Mouse (Mus musculus) thymus, adult 2 months (tissue): ENCODE data around the gene Bahd1. TPM values are rescaled to one million over a fixed set of nuclear protein-coding genes. Genes with fewer than 3 reads are reported as not detected.

Experiments used
- DNase-seq: peaks from one replicate; pipeline ENCODE4 v3.0.0; 2021
- H3K27ac ChIP-seq: fragments of 200-500 bp; 2 replicates; pipeline ENCODE4 v1.5.1; 2012; ENCODE audit warnings: low read length, control low read depth; ENCODE audit not compliant: control insufficient read depth, insufficient read depth
- H3K27me3 ChIP-seq: fragments of 200-500 bp; 2 replicates; pipeline ENCODE4 v1.6.1; 2012; ENCODE audit warnings: mild to moderate bottlenecking, low read length, moderate library complexity, mixed read lengths; ENCODE audit not compliant: control insufficient read depth, insufficient read depth
- H3K36me3 ChIP-seq: fragments of 200-500 bp; 2 replicates; pipeline ENCODE4 v1.6.1; 2012; ENCODE audit warnings: mild to moderate bottlenecking, low read length, moderate library complexity; ENCODE audit not compliant: control insufficient read depth, insufficient read depth
- H3K4me1 ChIP-seq: fragments of 200-500 bp; replicated peaks from 2 replicates; pipeline ENCODE4 v1.6.1; 2012; ENCODE audit warnings: low read length; ENCODE audit not compliant: control insufficient read depth, insufficient read depth
- H3K4me3 ChIP-seq: fragments of 200-500 bp; 2 replicates; pipeline ENCODE4 v1.5.1; 2012; ENCODE audit warnings: mild to moderate bottlenecking, low read length, control low read depth, moderate library complexity; ENCODE audit not compliant: control insufficient read depth, insufficient read depth
- CTCF ChIP-seq: fragments of 200-500 bp; IDR thresholded peaks from 2 replicates; pipeline ENCODE4 v1.5.1; 2012; ENCODE audit warnings: mild to moderate bottlenecking, control low read depth, low read length, moderate library complexity, borderline replicate concordance; ENCODE audit not compliant: control insufficient read depth, poor library complexity, insufficient read depth; ENCODE audit errors: extremely low read depth
- POLR2A ChIP-seq: fragments of 200-500 bp; IDR thresholded peaks from 2 replicates; pipeline ENCODE4 v1.6.1; 2012; ENCODE audit warnings: mild to moderate bottlenecking, low read length, control low read depth, moderate library complexity; ENCODE audit not compliant: control insufficient read depth, poor library complexity, insufficient read depth; ENCODE audit errors: extremely low read depth
- WGBS: fragments of 180-500 bp; shearing (Covaris S2); methylation state at CpG from one replicate; pipeline ENCODE4 v1.1.7; 2018; 5-methylcytosine and 5-hydroxymethylcytosine counted together
- polyA plus RNA-seq: library from polyadenylated mRNA; depleted of rRNA; stranded (reverse); fragments of >200 nt; gene quantifications from 2 replicates; pipeline ENCODE4 v1.2.3, GENCODE M21; 2012

Gene Bahd1
- polyA plus RNA-seq, 1 experiment = 38.7 TPM

DNA sequence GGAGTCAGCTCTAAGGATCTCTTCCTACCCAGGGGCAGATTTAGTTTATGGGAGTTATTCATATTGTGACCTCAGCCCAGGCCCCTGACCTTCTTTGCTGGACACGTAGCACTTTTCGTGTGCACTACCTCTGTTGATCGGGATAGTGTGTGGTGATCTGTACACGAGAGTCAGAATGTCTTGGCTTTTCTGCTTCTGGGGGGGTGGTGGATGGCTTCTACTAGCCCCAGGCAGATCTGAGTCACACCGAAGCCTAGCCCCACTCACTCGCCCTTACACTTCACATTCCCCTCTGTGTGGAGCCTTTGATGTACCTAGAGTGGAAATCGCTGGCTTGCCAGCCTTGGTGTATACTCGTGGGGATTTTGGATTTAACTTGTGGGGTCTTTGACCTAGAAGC lies 12.5 kb downstream of the Bahd1 start:
- Histone ChIP-seq H3K36me3 (no peaks in the 10 kb centered on the region), H3K4me3 (no peak overlapping the region), H3K27ac (no peak overlapping the region), H3K27me3 (no peaks in the 10 kb centered on the region), H3K4me1 (peaks cover 26% of the 10 kb centered on the region)
- TF ChIP-seq CTCF (no peak), POLR2A (no peak)
- no peak for DNase-seq
- WGBS = 78% methylated on average over 8 of the region's 8 CpGs

DNA sequence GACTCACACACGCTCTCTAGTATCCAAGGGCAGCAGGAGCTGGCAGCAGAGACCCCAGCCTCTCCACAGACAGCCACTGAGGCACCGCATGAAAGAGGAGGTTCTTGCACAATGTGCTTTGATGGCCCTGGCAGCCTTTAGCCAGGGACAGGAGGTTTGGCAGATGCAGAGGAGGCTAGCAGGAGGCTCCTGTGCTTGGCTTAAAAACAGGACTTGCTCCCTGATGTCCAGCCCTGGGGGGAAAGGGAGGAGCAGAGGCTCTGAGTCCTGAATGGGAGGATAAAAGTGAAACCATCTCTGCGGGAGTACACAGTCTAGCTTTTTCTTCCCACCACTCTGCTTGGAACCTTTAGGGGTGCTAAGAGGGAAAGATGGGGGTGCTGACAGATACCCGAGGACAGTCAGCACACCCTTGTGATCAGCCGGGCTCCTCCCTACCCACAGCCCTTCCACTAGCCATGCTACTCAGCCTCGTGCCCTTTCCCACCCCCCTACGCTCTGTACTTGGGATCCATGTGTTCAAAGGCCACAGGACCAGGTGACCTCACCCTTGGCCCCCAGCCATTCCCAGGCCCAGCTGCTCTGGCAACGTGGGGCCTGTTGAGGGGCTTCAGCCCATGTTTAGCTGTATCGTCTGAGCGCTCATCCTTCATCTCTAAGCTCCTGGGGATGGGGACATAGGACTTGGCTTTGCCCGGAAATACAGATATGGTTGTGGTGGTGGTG lies 13.5 kb downstream of the Bahd1 start:
- Histone ChIP-seq H3K4me1 (peaks cover 24% of the 10 kb centered on the region), H3K36me3 (no peaks in the 10 kb centered on the region), H3K27me3 (no peaks in the 10 kb centered on the region), H3K27ac (no peak overlapping the region), H3K4me3 (no peak overlapping the region)
- WGBS = 76% methylated on average over 11 of the region's 11 CpGs
- DNase-seq = no peak
- TF ChIP-seq CTCF (no peak), POLR2A (no peak)

DNA sequence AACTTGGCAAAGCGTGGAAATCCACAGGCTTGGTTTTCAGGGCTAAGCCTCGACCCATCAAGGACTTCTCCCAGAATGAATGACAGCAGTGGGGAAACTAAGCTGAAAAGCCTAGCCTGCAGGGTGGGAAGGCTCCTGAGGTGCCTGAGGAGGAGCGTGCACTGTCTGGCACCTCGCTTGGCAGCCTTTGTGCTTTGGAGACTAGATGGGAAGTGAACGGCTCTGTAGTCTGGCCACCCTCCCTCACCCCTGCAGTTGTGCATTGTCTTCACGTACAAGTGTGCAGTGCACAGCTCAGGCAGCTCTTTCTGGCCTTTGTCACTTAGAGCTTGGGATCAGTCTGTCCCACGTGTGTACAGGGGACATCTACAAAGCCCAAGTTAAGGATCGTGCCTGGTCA lies 14.5 kb downstream of the Bahd1 start:
- Histone ChIP-seq H3K4me1 (peaks cover 24% of the 10 kb centered on the region), H3K4me3 (no peak overlapping the region), H3K27ac (no peak overlapping the region), H3K27me3 (no peaks in the 10 kb centered on the region), H3K36me3 (no peaks in the 10 kb centered on the region)
- TF ChIP-seq CTCF (no peak), POLR2A (no peak)
- DNase-seq = no peak
- WGBS = 80% methylated on average over 8 of the region's 8 CpGs

DNA sequence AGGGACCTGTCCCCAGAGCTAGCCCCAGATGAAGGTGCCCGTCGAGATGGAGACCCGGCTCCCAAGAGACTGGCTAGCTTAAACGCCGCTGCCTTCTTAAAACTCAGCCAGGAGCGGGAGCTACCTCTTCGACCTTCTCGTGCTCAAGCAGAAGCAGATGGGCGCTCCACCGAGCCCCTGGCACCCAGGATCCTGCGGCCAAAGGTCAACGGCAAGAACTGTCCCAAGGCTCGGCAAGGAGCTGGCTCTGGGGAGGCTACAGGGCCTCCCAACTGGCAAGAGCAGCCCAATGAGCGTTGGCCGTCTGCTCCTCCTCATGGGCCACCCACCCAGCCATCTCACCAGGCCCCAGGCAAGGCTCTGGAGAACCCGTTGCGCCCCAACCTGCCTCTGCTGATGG lies 16.3 kb downstream of the Bahd1 start:
- Histone ChIP-seq H3K4me1 (peaks cover 9% of the 10 kb centered on the region), H3K36me3 (no peaks in the 10 kb centered on the region), H3K27me3 (no peaks in the 10 kb centered on the region), H3K27ac (no peak overlapping the region), H3K4me3 (no peak overlapping the region)
- TF ChIP-seq POLR2A (no peak), CTCF (no peak)
- 96% methylated on average over 17 of the region's 17 CpGs for WGBS
- DNase-seq = no peak

DNA sequence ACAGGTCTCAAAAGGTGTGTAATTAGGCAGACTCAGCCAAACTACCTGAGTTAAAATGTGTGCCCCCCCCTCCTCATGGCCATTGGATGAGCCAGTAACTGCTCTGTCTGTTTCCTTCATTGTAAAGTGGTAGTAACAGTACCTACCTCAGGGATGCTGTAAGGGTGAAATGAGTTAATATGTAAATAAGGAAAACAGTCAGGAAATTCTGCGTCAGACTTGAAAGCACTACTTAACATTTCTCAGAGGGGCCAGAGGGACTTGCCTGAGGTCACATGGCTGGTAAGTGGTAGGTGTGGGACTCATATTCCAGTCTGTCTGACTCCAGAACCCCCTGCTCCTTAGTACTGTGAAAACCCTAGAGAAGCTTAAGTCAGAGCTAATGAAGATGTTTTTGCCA lies 18.4 kb downstream of the Bahd1 start:
- H3K4me3 ChIP-seq = no peak overlapping the region
- H3K27me3 ChIP-seq = no peaks in the 10 kb centered on the region
- no peaks in the 10 kb centered on the region for H3K36me3 ChIP-seq
- WGBS = 89% methylated on average over 1 of the region's 1 CpGs
- no peak overlapping the region for H3K27ac ChIP-seq
- TF ChIP-seq POLR2A (no peak), CTCF (no peak)
- H3K4me1 ChIP-seq = 0 out of 2 replicates have a peak, but pooled peaks cover 3% of the 10 kb centered on the region
- no peak for DNase-seq

DNA sequence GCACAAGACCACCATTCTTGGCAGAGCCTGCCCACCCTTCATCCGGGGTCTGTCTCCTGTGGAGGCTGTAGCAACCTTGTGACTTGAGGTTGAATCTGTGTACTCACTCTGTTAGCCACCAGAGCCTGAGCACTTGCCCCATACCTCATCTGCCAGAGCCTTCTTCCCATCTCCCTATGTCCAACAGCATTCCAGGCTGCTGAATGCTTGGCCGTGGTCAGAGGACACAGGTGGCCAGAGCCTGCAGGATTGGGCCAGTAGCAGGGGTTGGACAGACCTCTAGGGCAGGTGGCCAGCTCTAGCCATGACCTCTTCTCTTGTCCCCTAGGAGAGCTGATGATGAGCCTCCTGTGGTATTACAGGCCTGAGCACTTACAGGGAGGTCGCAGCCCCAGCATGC lies 20.3 kb downstream of the Bahd1 start:
- Histone ChIP-seq H3K27me3 (no peaks in the 10 kb centered on the region), H3K4me3 (no peak overlapping the region), H3K36me3 (no peaks in the 10 kb centered on the region), H3K4me1 (peaks cover 3% of the 10 kb centered on the region; the same call in 1 of the 2 replicates), H3K27ac (no peak overlapping the region)
- no peak for DNase-seq
- TF ChIP-seq CTCF (no peak), POLR2A (no peak)
- 95% methylated on average over 3 of the region's 3 CpGs for WGBS
